Mouse (Mus musculus) heart, embryonic 10.5 days (tissue): Measurements from ENCODE around the gene Tagln2. TPM values are rescaled to one million over a fixed set of nuclear protein-coding genes. Genes with fewer than 3 reads are reported as not detected.

ENCODE experiments used
- DNase-seq: peaks from one replicate; pipeline ENCODE4 v3.0.0-alpha.2; 2017; ENCODE audit warnings: low spot score
- H3K27ac ChIP-seq: fragments of 300-500 bp; sonication (generic); 2 replicates; pipeline ENCODE4 v1.5.1; 2016; ENCODE audit warnings: mild to moderate bottlenecking
- H3K27me3 ChIP-seq: fragments of 300-500 bp; sonication (generic); 2 replicates; pipeline ENCODE4 v1.6.1; 2016; ENCODE audit warnings: mild to moderate bottlenecking; ENCODE audit not compliant: poor library complexity, insufficient read depth, severe bottlenecking
- H3K36me3 ChIP-seq: fragments of 300-500 bp; sonication (generic); 2 replicates; pipeline ENCODE4 v1.6.1; 2016; ENCODE audit warnings: mild to moderate bottlenecking, moderate library complexity
- H3K4me1 ChIP-seq: fragments of 300-500 bp; sonication (generic); 2 replicates; pipeline ENCODE4 v1.6.1; 2016; ENCODE audit warnings: mild to moderate bottlenecking
- H3K4me3 ChIP-seq: fragments of 300-500 bp; sonication (generic); 2 replicates; pipeline ENCODE4 v1.5.1; 2016; ENCODE audit warnings: mild to moderate bottlenecking, moderate library complexity
- H3K9me3 ChIP-seq: fragments of 300-500 bp; sonication (generic); 2 replicates; pipeline ENCODE4 v1.6.1; 2016; ENCODE audit warnings: mild to moderate bottlenecking, moderate library complexity
- WGBS: fragments of 180-500 bp; shearing (Covaris S2); methylation state at CpG from one replicate; pipeline ENCODE4 v1.1.7; 2016; 5-methylcytosine and 5-hydroxymethylcytosine counted together
- polyA plus RNA-seq: library from polyadenylated mRNA; unstranded; fragments of >200 nt; fragmentation: Nextera tagmentation; extraction: Ambion mirVana; gene quantifications from 2 replicates; pipeline ENCODE4 v1.2.1, GENCODE M21; 2016

Tagln2 gene
- polyA plus RNA-seq, 1 experiment from 2014 or later: 276 TPM

- Histone ChIP-seq H3K9me3 (no peaks in the 10 kb centered on the region), H3K4me3 (peak overlapping the region; percentile 79), H3K27me3 (peaks cover 11% of the 10 kb centered on the region), H3K36me3 (peaks cover 36% of the 10 kb centered on the region), H3K4me1 (peaks cover 80% of the 10 kb centered on the region), H3K27ac (peak overlapping the region; percentile 92)
- peak; percentile 88 for DNase-seq
- WGBS: under 1% methylated on average over 56 of the region's 56 CpGs
Measured at GRCm38 (mm10) chr1:172500451-172501370, 864 bp downstream of the Tagln2 start.

GRCm38 (mm10) chr1:172501371-172502144 lies 1.7 kb downstream of the Tagln2 start:
- peaks cover 5% of the 10 kb centered on the region for H3K27me3 ChIP-seq
- WGBS: 22% methylated on average over 13 of the region's 13 CpGs

GRCm38 (mm10) chr1:172502145-172503110 lies 2.6 kb downstream of the Tagln2 start:
- H3K4me3 ChIP-seq: peak overlapping the region; percentile 79
- H3K27ac ChIP-seq: peak overlapping the region; percentile 92
- WGBS: 35% methylated on average over 12 of the region's 13 CpGs
- DNase-seq: no peak
- H3K27me3 ChIP-seq: peaks cover 5% of the 10 kb centered on the region
- H3K4me1 ChIP-seq: peaks cover 80% of the 10 kb centered on the region
- H3K36me3 ChIP-seq: peaks cover 38% of the 10 kb centered on the region
- H3K9me3 ChIP-seq: no peaks in the 10 kb centered on the region

More at GRCm38 (mm10) chr1:172501371-172502144, 1.7 kb downstream of the Tagln2 start:
- Histone ChIP-seq H3K27ac (peak overlapping the region; percentile 92), H3K9me3 (no peaks in the 10 kb centered on the region), H3K4me1 (peaks cover 81% of the 10 kb centered on the region), H3K4me3 (peak overlapping the region; percentile 79), H3K36me3 (peaks cover 38% of the 10 kb centered on the region)
- peak; percentile 89 for DNase-seq

- 51% methylated on average over 14 of the region's 14 CpGs for WGBS
- Histone ChIP-seq H3K36me3 (peaks cover 34% of the 10 kb centered on the region), H3K4me3 (peak overlapping the region; percentile 79), H3K27ac (peak overlapping the region; percentile 92), H3K4me1 (peaks cover 79% of the 10 kb centered on the region), H3K27me3 (peaks cover 5% of the 10 kb centered on the region; the same call in 1 of the 2 replicates), H3K9me3 (no peaks in the 10 kb centered on the region)
- DNase-seq: no peak
Measured at GRCm38 (mm10) chr1:172503111-172503997, 3.5 kb downstream of the Tagln2 start.

- no peak for DNase-seq
- peaks cover 75% of the 10 kb centered on the region for H3K4me1 ChIP-seq
- H3K27ac ChIP-seq: 0 out of 2 replicates have a peak overlapping the region, but pooled peaks have one; percentile 36
- H3K4me3 ChIP-seq: no peak overlapping the region
- WGBS: 81% methylated on average over 8 of the region's 8 CpGs
- H3K27me3 ChIP-seq: peaks cover 5% of the 10 kb centered on the region; the same call in 1 of the 2 replicates
- H3K9me3 ChIP-seq: no peaks in the 10 kb centered on the region
- peaks cover 34% of the 10 kb centered on the region for H3K36me3 ChIP-seq
Measured at GRCm38 (mm10) chr1:172504756-172505155, 4.9 kb downstream of the Tagln2 start.

GRCm38 (mm10) chr1:172507001-172507400 lies 7.2 kb downstream of the Tagln2 start:
- Histone ChIP-seq H3K27ac (no peak overlapping the region), H3K4me3 (no peak overlapping the region), H3K36me3 (peaks cover 34% of the 10 kb centered on the region), H3K4me1 (peaks cover 69% of the 10 kb centered on the region), H3K9me3 (no peaks in the 10 kb centered on the region), H3K27me3 (0 out of 2 replicates have a peak, but pooled peaks cover under 1% of the 10 kb centered on the region)
- DNase-seq: no peak
- WGBS: 54% methylated on average over 5 of the region's 5 CpGs

GRCm38 (mm10) chr1:172507701-172508100 lies 7.9 kb downstream of the Tagln2 start:
- H3K9me3 ChIP-seq: no peaks in the 10 kb centered on the region
- peaks cover 31% of the 10 kb centered on the region for H3K36me3 ChIP-seq
- H3K4me1 ChIP-seq: peaks cover 65% of the 10 kb centered on the region
- H3K27me3 ChIP-seq: no peaks in the 10 kb centered on the region
- no peak for DNase-seq
- H3K27ac ChIP-seq: peak overlapping the region; percentile 17
- 72% methylated on average over 3 of the region's 3 CpGs for whole genome bisulfite sequencing
- H3K4me3 ChIP-seq: no peak overlapping the region

- peaks cover 65% of the 10 kb centered on the region for H3K4me1 ChIP-seq
Measured at GRCm38 (mm10) chr1:172508172-172508571, 8.3 kb downstream of the Tagln2 start.

GRCm38 (mm10) chr1:172509235-172509634 lies 9.4 kb downstream of the Tagln2 start:
- Histone ChIP-seq H3K36me3 (peaks cover 31% of the 10 kb centered on the region), H3K27ac (no peak overlapping the region), H3K4me1 (peaks cover 63% of the 10 kb centered on the region), H3K9me3 (no peaks in the 10 kb centered on the region), H3K27me3 (no peaks in the 10 kb centered on the region), H3K4me3 (no peak overlapping the region)
- DNase-seq: no peak
- 73% methylated on average over 5 of the region's 5 CpGs for WGBS

More at GRCm38 (mm10) chr1:172508172-172508571, 8.3 kb downstream of the Tagln2 start:
- no peaks in the 10 kb centered on the region for H3K9me3 ChIP-seq
- H3K27ac ChIP-seq: peak overlapping the region; percentile 17; the same call in 1 of the 2 replicates
- WGBS: 23% methylated on average over 2 of the region's 2 CpGs
- no peak for DNase-seq
- H3K4me3 ChIP-seq: no peak overlapping the region
- peaks cover 31% of the 10 kb centered on the region for H3K36me3 ChIP-seq
- H3K27me3 ChIP-seq: no peaks in the 10 kb centered on the region

GRCm38 (mm10) chr1:172509983-172510382 lies 10.1 kb downstream of the Tagln2 start:
- Histone ChIP-seq H3K36me3 (peaks cover 28% of the 10 kb centered on the region), H3K4me3 (no peak overlapping the region), H3K4me1 (peaks cover 59% of the 10 kb centered on the region), H3K27ac (0 out of 2 replicates have a peak overlapping the region, but pooled peaks have one; percentile 16), H3K27me3 (no peaks in the 10 kb centered on the region), H3K9me3 (no peaks in the 10 kb centered on the region)
- WGBS: 43% methylated on average over 8 of the region's 8 CpGs
- DNase-seq: no peak

- 33% methylated on average over 13 of the region's 13 CpGs for WGBS
- H3K4me1 ChIP-seq: peaks cover 59% of the 10 kb centered on the region
- DNase-seq: no peak
- H3K36me3 ChIP-seq: peaks cover 23% of the 10 kb centered on the region
- no peak overlapping the region for H3K4me3 ChIP-seq
- no peaks in the 10 kb centered on the region for H3K27me3 ChIP-seq
- H3K9me3 ChIP-seq: no peaks in the 10 kb centered on the region
- peak overlapping the region; percentile 16; the same call in 1 of the 2 replicates for H3K27ac ChIP-seq
Measured at GRCm38 (mm10) chr1:172510421-172510972, 10.7 kb downstream of the Tagln2 start.
